Mouse (Mus musculus) adrenal gland, postnatal 10 days (tissue): ENCODE measurements at regions not wholly inside any gene's neighbourhood (a gene's known extent, or its start where the extent isn't known, plus 50 kb on each side); places are given as distances from the start of the nearest gene placed in this dataset.

Experiments
- DNase-seq: peaks from one replicate; pipeline ENCODE4 v3.0.0; 2021; ENCODE audit warnings: mixed read lengths

GRCm38 (mm10) chr5:61943376-61943775 is 134.8 kb downstream of the G6pd2 start:
- no peak for DNase-seq

- DNase-seq: no peak
Measured at GRCm38 (mm10) chr5:61985211-61985610, 176.6 kb downstream of the G6pd2 start.

- no peak for DNase-seq
Measured at GRCm38 (mm10) chr5:62019506-62019905, 210.9 kb downstream of the G6pd2 start.

- DNase-seq: no peak
Measured at GRCm38 (mm10) chr5:62020260-62020659, 211.6 kb downstream of the G6pd2 start.

- DNase-seq: no peak
Measured at GRCm38 (mm10) chr5:62041475-62041874, 232.9 kb downstream of the G6pd2 start.

GRCm38 (mm10) chr5:62043678-62044077 is 235.1 kb downstream of the G6pd2 start:
- DNase-seq: no peak

- no peak for DNase-seq
Measured at GRCm38 (mm10) chr5:62078998-62079397, 270.4 kb downstream of the G6pd2 start.

GRCm38 (mm10) chr5:62089538-62089937 is 280.9 kb downstream of the G6pd2 start:
- no peak for DNase-seq

GRCm38 (mm10) chr5:62096052-62096451 is 287.4 kb downstream of the G6pd2 start:
- DNase-seq: no peak

- no peak for DNase-seq
Measured at GRCm38 (mm10) chr5:62113226-62113625, 304.6 kb downstream of the G6pd2 start.

GRCm38 (mm10) chr5:62113664-62114063 is 305.0 kb downstream of the G6pd2 start:
- no peak for DNase-seq

GRCm38 (mm10) chr5:62145178-62145577 is 336.6 kb downstream of the G6pd2 start:
- no peak for DNase-seq

- DNase-seq: no peak
Measured at GRCm38 (mm10) chr5:62147399-62147798, 338.8 kb downstream of the G6pd2 start.

GRCm38 (mm10) chr5:62160528-62160927 is 351.9 kb downstream of the G6pd2 start:
- peak; percentile 3 for DNase-seq

GRCm38 (mm10) chr5:62192073-62192472 is 383.5 kb downstream of the G6pd2 start:
- no peak for DNase-seq

GRCm38 (mm10) chr5:62205384-62205783 is 396.8 kb downstream of the G6pd2 start:
- DNase-seq: no peak
